Mouse (Mus musculus): ENCODE results near the gene Lin54. TPM values are rescaled to one million over a fixed set of nuclear protein-coding genes. Genes with fewer than 3 reads are reported as not detected.
"Not testable (repeated sequence)": the region's sequence is repeated elsewhere in the genome, so short reads cannot be mapped to it uniquely, and the experiment has no call there.

Gene Lin54
- total RNA-seq, 2 experiments from 2014 or later: 5.6 to 6.1 TPM

- no peak for DNase-seq
These were observed 11.1 kb downstream of the Lin54 start for GRCm38 (mm10) chr5:100489340-100489739.

- no peak for DNase-seq
These were observed 12.2 kb downstream of the Lin54 start for GRCm38 (mm10) chr5:100488231-100488630.

DNA sequence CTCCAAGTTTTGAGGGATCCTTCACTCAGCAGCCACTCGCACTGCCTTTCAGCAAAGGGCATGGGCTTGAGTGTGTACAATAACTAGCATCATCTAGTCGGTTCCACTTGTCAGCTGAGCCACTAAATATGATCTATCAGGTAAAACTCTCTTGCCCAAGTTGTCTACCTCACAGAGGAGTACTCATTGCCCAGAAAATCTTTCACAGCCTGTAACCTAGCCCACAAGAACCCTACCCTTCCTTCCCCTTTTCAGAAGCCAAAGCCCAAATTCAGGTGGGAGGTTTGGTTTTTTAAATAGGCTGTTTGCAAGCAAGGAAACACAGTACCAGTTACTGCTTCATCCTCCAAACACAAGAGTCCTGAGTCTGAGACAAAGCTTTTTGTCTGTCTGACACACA lies 13.3 kb downstream of the Lin54 start:
- no peak for DNase-seq

DNA sequence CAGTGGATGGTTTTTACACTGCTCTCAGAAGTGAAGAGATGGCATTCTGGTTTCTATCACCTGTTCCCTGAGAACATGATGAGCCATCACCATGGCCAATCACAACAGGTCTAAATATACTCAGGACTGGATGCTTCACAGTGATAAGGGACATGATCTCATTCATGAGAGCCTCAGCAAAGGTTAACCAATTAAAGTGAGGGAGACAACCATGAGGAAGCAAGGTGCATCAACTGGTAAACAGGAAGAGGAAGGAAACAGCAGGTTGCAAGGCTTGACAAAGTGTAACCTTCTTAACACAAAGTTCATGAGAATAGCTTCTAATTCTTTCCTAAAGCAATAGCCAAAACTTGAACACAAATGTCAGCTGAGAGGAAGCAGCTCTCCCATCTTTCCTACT lies 16.9 kb downstream of the Lin54 start:
- no peak for DNase-seq

GRCm38 (mm10) chr5:100477604-100478003 lies 22.8 kb downstream of the Lin54 start:
- DNase-seq: no peak

GRCm38 (mm10) chr5:100476328-100476727 lies 24.1 kb downstream of the Lin54 start:
- no peak for DNase-seq

DNA sequence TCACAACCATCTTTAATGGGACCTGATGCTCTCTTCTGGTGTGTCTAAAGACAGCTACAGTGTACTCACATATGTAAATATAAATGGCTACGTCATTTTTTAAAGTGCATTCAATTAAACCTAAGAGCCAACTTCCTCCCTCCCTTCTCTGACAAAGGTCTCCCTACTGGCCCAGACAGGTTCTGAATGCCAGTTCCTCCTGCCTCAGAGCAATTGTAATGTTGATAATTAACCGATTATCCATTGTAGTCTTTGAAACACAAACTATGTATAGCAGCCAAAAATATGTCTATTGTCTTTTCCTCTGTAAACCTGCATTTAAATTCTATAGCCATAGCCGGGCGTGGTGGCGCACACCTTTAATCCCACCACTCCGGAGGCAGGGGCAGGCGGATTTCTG lies 33.1 kb downstream of the Lin54 start:
- DNase-seq: no peak

GRCm38 (mm10) chr5:100466624-100467023 lies 33.8 kb downstream of the Lin54 start:
- DNase-seq: no peak

GRCm38 (mm10) chr5:100462374-100462773 lies 38.1 kb downstream of the Lin54 start:
- no peak for DNase-seq

DNA sequence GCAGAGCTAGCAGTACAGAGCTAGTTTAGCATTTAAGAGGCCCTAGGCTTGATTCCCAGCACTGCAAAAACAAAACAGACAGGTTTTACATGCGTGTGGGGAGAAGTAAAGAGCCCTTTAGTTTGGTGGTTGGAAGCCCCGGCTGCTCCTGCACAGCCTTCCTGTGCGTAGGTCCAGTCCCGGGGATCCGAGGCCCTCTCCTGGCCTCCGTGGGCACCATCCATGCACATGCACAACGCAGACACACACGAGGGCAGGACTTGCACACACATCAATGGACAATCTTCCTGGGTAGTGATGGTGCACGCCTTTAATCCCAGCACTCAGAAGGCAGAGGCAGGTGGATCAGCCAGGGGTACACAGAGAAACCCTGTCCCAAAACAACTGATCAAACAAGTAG lies 38.9 kb downstream of the Lin54 start:
- DNase-seq: no peak

- no peak for DNase-seq
These were observed 41.0 kb downstream of the Lin54 start for GRCm38 (mm10) chr5:100459468-100459867.

DNA sequence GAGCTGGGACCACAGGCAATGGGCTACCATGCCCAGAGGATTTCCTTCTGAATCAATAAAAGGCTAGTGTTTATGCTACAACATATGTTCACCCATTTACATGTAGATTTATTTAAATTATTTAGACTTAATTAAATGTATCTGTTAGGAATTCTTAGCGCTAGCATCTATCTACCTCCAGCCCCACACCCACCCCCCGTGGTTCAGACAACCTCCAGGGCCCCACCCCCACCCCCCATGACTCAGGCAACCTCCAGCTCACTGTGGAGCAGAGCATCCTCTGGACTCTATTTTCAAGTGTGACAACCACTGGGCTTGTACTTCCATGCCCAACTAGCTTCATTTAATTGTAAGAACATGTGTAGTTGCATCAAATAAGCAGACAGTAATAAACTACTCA lies 48.6 kb downstream of the Lin54 start:
- no peak for DNase-seq

- DNase-seq: no peak
These were observed 61.6 kb downstream of the Lin54 start for GRCm38 (mm10) chr5:100438796-100439195.

DNA sequence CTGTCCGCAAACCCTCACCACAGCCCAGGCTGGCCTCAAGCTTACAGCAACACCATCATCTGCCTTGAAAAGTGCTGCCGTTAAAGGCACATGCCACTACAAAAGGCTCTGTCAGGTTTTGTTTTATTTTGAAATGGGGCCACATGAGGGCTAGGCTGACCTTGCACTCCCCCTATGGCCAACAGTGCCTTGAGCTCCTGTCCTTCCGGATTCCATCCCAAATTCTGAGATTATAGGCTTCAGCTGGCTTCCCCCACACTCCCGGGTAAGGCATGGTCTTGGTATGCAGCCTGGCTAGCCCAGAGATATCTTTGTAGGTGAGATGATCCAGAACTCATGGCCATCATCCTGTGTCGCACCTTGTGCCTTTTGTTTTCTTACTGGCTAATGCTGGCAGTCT lies 62.5 kb downstream of the Lin54 start:
- DNase-seq: no peak

DNA sequence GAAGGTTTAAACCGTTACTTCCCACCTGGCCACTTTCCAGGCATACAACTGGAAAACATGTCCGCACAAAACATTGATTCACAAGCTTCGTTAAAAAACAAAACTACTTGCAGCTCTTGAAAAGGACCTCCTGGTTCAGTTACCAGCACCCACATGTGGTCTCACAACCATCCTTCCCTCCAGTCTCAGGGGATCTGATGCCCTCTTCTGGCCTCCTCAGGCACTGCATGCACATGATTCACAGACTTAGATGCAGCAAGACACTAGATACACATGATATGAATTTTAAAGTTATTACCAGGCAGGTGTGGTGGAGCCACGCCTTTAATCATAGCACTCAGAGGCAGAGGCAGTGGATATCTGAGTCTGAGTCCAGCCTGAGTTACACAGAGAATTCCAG lies 63.4 kb downstream of the Lin54 start:
- DNase-seq: no peak

- no peak for DNase-seq
These were observed 69.5 kb downstream of the Lin54 start for GRCm38 (mm10) chr5:100430966-100431365.

DNA sequence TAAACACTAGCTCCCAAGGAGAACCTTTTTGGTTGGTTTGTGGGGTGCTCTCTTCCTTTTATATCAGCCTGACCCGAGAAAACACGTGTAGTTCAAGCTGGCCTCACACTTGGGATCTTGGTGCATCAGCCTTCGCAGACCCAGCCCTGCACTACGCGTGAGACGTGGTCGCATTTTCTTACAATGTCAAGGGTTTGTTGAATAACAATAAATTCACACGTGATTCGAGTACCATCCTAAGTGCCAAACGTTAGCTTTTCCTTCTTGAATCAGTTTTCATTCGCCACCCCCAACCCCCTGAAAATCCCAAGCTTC lies 70.4 kb downstream of the Lin54 start:
- DNase-seq: no peak

DNA sequence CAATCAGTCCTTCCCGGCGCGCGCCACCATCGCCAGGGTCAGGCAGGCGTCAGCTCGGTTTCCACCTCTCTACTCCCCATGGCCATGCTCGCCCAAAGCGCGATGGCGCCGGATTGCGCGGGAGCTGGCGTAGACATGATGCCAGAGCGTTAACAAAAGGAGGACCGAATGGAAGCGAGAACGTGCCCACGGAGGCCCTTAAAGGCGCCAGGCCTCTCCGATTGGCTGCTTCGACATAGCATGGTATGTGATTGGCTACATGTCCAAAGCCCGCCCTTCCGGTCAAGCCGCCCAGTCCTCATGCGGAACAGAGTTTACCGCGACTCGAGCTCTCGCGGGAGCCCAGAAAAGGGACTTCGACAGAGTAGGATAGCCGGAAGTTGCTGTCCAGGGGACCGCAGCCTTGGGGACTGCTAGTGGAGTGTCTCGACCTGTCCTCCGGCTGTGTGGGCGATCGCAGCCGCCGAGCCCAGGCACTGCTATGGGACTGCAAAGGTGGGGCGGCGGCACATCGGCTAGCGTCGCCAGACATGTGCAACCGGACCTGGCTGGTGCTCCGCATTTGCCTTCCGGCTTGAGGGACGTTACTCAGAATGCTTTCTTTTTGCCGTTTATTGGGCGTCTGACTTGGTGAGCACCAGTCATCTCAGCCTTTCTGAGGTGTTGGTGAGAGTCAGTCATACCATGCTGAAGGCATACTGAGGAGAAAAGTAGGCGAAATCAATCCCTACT lies 70.9 kb downstream of the Lin54 start:
- DNase-seq: peak; percentile 94 to 97

DNA sequence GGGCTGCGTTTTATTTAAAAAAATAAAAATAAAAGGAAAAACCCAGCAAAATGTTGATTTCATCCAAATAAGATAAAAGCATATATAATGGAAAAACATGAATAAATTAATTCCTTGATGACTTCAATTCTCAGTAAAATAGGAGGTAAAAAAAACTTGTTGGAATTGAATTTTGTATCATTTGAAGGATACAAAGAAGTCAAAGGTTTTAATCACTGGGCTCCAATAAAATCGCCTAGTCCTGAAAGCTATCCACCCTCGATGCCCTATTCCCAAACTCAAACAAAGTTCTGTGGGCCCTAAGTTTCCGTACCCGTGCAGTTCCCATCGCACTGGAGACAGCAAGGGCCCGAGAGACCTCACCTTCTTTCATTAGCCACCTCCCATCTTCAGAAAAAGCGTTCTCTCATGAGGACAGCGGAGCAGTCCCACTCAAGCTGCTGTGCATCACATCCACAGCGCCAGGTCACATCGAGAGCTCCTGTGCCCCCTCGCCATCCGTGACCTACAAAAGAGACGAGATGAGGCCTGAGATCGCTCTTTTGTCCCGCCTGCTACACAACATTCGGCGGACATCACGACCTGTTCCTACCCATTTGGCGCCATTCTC lies 71.6 kb downstream of the Lin54 start:
- DNase-seq: no peak

- DNase-seq: no peak
These were observed 72.3 kb downstream of the Lin54 start for GRCm38 (mm10) chr5:100428031-100428733.

DNA sequence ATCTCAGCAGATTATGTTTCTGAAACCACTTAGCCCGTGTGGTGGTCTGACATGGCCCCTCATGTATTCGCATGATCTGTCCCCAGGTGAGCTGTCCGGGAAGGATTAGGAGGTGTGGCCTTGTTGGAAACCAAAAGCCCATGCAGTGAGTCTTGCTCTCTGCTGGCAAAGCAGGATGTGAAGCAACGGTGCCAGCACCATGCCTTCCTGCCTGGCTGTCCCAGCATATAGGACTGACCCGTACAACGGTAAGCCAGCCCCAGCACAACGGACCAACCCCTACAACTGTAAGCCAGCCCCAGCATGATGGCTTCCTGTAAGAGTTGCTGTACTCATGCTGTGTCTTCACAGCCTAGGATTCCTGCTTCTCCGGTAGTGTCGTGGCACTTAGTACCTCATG lies 73.2 kb downstream of the Lin54 start:
- DNase-seq: no peak

- not testable (repeated sequence) for DNase-seq
These were observed 74.6 kb downstream of the Lin54 start for GRCm38 (mm10) chr5:100425823-100426222.

- DNase-seq: no peak
These were observed 76.2 kb downstream of the Lin54 start for GRCm38 (mm10) chr5:100424252-100424651.

DNA sequence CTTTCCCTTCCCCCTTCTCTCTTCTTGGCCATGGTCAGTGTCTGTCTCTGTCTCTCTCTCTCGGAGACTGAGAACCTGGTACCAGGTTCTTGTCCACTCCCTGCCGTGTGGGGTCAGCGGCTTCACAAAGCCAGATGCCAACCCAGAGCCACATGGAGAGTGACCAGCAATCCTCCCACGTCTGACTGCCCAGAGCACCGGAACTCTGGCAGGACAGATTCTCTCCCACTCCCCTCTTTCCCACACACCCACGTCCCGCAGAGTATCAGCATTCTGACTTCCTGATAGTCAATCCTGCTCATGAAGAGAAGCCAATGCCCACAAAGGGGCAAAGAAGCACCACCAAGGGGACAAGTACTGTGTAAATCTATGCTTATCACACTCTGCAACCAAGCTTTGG lies 76.8 kb downstream of the Lin54 start:
- DNase-seq: no peak

Data from heart, adult 18-20 months (tissue).